Mouse (Mus musculus) midbrain, embryonic 16.5 days (tissue): ENCODE data around the gene Zfp385c. TPM values are rescaled to one million over a fixed set of nuclear protein-coding genes. Genes with fewer than 3 reads are reported as not detected.
A peak's percentile ranks its signal among the peaks of the same experiment; 100 is the strongest.

ENCODE experiments used
- ATAC-seq: fragments of 200-750 bp; cut with Nextera tagmentation; 2 replicates; pipeline ENCODE4 v1.8.0; 2017; ENCODE audit warnings: moderate TSS enrichment
- H3K27ac ChIP-seq: fragments of 300-500 bp; sonication (generic); 2 replicates; pipeline ENCODE4 v1.5.1; 2014; ENCODE audit warnings: mild to moderate bottlenecking, low read length, mixed read lengths
- H3K27me3 ChIP-seq: fragments of 300-500 bp; sonication (generic); 2 replicates; pipeline ENCODE4 v1.6.1; 2014; ENCODE audit warnings: low read depth, low read length, mixed read lengths; ENCODE audit not compliant: control insufficient read depth, insufficient read depth
- H3K36me3 ChIP-seq: fragments of 300-500 bp; sonication (generic); 2 replicates; pipeline ENCODE4 v1.6.1; 2014; ENCODE audit warnings: mild to moderate bottlenecking, low read length, moderate library complexity, mixed read lengths; ENCODE audit not compliant: control insufficient read depth, insufficient read depth
- H3K4me1 ChIP-seq: fragments of 300-500 bp; sonication (generic); 2 replicates; pipeline ENCODE4 v1.6.1; 2014; ENCODE audit warnings: mild to moderate bottlenecking, low read length, mixed read lengths; ENCODE audit not compliant: control insufficient read depth, insufficient read depth
- H3K4me2 ChIP-seq: fragments of 300-500 bp; sonication (generic); 2 replicates; pipeline ENCODE4 v1.6.1; 2014; ENCODE audit warnings: mild to moderate bottlenecking, low read length, mixed read lengths
- H3K4me3 ChIP-seq: fragments of 300-500 bp; sonication (generic); 2 replicates; pipeline ENCODE4 v1.5.1; 2014; ENCODE audit warnings: low read depth, mild to moderate bottlenecking, low read length, moderate library complexity, mixed read lengths
- H3K9ac ChIP-seq: fragments of 300-500 bp; sonication (generic); 2 replicates; pipeline ENCODE4 v1.6.1; 2014; ENCODE audit warnings: low read depth, low read length, mixed read lengths
- H3K9me3 ChIP-seq: fragments of 300-500 bp; sonication (generic); replicated peaks from 2 replicates; pipeline ENCODE4 v1.6.1; 2014; ENCODE audit warnings: mild to moderate bottlenecking, low read length, mixed read lengths; ENCODE audit not compliant: control insufficient read depth, poor library complexity, severe bottlenecking
- WGBS: fragments of 180-500 bp; shearing (Covaris S2); extraction: QIAGEN DNeasy Blood & Tissue Kit; methylation state at CpG from one replicate; pipeline ENCODE4 v1.1.7; 2014; 5-methylcytosine and 5-hydroxymethylcytosine counted together
- polyA plus RNA-seq: library from polyadenylated mRNA; unstranded; fragments of >200 nt; fragmentation: Nextera tagmentation; extraction: Ambion mirVana; gene quantifications from 2 replicates; pipeline ENCODE4 v1.2.1, GENCODE M21; 2015

The Zfp385c gene
- polyA plus RNA-seq, 1 experiment from 2014 or later: 0.92 TPM

DNA sequence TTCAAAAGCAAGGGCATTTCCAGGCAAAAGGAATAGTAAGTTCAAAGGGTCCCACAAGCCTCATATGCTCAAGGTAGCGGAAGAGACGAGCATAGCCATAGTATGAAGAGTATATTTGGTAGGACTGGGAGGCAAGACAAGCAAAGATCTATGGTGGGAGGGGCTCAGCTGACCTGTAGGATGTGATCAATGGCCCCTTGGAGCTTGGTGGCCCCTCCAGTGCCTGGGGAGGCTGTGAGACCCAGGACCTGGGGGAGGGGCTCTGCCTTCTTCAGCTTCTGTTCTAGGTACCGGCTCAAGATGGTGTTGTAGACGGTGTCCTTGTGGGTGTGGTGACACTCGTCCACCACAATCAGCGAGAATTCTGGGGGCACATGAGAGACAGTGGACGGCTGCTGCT is 10.7 kb upstream of the Zfp385c start:
- ATAC-seq: no peak
- H3K4me2 ChIP-seq: no peak overlapping the region
- no peaks in the 10 kb centered on the region; the same call in 1 of the 2 replicates for H3K27me3 ChIP-seq
- H3K4me3 ChIP-seq: no peak overlapping the region
- no peak overlapping the region for H3K9ac ChIP-seq
- no peaks in the 10 kb centered on the region; the same call in 1 of the 2 replicates for H3K4me1 ChIP-seq
- H3K36me3 ChIP-seq: peaks cover 18% of the 10 kb centered on the region
- H3K27ac ChIP-seq: no peak overlapping the region
- WGBS: 41% methylated on average over 7 of the region's 7 CpGs
- H3K9me3 ChIP-seq: no peaks in the 10 kb centered on the region

DNA sequence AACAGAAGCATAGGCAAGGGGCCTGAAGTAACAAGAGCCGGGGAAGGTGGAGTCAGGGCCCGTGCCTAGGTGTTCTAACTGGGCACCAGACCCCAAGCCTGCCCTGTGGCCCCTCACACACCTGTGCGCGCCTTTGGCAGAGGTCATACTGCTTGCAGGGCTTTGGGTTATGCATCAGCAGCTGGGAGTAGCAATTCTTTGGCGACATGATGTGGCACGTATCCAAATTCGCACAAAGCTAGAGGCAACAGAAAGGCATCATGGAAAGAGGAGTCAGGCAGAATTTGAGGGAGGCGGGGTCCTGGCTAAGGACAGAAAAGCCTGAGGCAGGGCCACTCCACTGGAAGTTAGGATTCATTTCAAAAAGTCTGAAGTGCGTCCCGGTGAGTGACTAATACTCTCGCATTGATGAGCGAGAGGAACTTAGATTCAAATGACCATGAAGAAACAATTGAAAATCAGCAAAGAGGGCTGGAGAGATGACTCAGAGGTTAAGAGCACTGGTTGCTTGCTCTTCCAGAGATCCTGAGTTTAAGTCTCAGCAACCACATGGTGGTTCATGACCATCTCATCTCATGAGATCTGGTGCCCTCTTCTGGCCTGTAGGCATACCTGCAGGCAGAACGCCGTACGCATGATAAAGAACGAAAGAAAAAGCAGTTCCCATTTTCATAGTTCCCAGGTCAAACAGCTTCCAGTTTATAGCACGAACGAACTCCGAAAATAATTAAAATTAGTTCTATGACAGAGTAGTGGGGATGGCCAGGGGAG is 10.0 kb upstream of the Zfp385c start:
- ATAC-seq: no peak
- Histone ChIP-seq H3K4me2 (no peak overlapping the region), H3K27me3 (no peaks in the 10 kb centered on the region; the same call in 1 of the 2 replicates), H3K36me3 (peaks cover 18% of the 10 kb centered on the region), H3K4me1 (no peaks in the 10 kb centered on the region; the same call in 1 of the 2 replicates), H3K9me3 (no peaks in the 10 kb centered on the region), H3K9ac (no peak overlapping the region), H3K4me3 (no peak overlapping the region), H3K27ac (no peak overlapping the region)
- 38% methylated on average over 19 of the region's 19 CpGs for WGBS

DNA sequence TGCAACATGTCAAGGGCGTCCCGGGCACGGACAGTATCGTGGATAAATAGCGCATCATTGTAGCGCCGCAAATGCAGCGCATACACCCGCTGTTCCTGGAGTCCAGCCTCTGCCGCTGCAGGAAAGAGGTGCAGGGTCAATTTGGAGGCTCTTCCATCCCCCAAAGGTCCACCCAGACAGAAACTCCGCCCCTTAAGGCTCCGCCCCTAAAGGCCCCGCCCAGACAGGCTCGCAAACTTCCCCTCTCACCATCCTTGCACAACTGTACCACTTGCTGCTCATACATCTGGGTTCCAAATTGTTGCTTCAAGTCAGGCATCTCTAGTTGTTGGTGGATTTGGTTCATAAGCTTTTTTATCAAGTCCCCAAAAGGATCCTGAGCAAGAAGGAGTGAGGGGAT is 9.0 kb upstream of the Zfp385c start:
- Histone ChIP-seq H3K27me3 (no peaks in the 10 kb centered on the region; the same call in 1 of the 2 replicates), H3K27ac (no peak overlapping the region), H3K4me1 (no peaks in the 10 kb centered on the region; the same call in 1 of the 2 replicates), H3K9me3 (no peaks in the 10 kb centered on the region), H3K4me2 (peak overlapping the region; percentile 27; the same call in 1 of the 2 replicates), H3K4me3 (no peak overlapping the region), H3K9ac (no peak overlapping the region), H3K36me3 (peaks cover 15% of the 10 kb centered on the region)
- no peak for ATAC-seq
- 6% methylated on average over 14 of the region's 14 CpGs for WGBS

DNA sequence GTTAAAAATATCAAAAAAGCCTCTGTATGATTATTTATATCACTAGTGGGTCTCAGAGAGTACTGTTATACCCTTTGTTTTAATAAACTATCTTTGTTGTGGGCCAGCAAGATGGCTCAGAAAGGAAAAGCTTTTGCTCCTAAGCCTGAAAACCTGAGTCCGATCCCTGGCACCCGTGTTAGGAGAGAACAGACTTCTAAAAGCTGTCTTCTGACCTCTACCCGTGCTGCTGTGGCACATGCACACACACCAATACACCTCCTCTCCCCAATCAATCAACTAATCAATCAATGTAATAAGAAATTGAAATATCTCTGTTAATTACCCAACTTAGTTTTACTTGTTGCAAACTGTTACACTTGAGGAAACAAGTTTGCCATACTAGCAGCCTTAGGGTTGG is 8.5 kb upstream of the Zfp385c start:
- no peak overlapping the region for H3K4me2 ChIP-seq
- H3K27me3 ChIP-seq: no peaks in the 10 kb centered on the region; the same call in 1 of the 2 replicates
- no peak for ATAC-seq
- no peak overlapping the region for H3K9ac ChIP-seq
- no peak overlapping the region for H3K27ac ChIP-seq
- peaks cover 9% of the 10 kb centered on the region for H3K36me3 ChIP-seq
- H3K4me3 ChIP-seq: no peak overlapping the region
- WGBS: 76% methylated on average over 3 of the region's 3 CpGs
- H3K9me3 ChIP-seq: no peaks in the 10 kb centered on the region
- no peaks in the 10 kb centered on the region; the same call in 1 of the 2 replicates for H3K4me1 ChIP-seq

DNA sequence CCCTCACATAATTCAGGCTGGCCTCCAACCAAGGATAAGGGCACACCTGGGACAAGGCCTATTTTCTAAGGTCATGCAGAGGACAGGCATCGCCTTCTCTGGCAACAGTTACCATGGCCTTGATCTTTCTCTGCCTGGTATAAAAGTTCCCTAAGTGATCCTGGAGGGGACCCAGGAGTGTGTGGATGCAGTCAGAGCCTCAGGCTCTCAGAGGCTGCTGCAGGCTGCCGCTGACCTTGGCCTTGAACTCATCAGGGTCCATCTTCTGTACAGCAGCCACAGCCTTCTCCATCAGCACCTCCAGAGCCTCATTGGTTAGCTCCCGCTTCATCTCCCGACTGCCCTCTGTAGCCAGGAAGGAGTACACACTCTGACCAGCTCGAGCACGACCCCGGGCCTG is 5.7 kb upstream of the Zfp385c start:
- Histone ChIP-seq H3K4me2 (no peak overlapping the region), H3K9ac (no peak overlapping the region), H3K9me3 (no peaks in the 10 kb centered on the region), H3K36me3 (no peaks in the 10 kb centered on the region), H3K27me3 (no peaks in the 10 kb centered on the region; the same call in none of the 2 replicates), H3K4me1 (no peaks in the 10 kb centered on the region; the same call in 1 of the 2 replicates), H3K4me3 (no peak overlapping the region), H3K27ac (no peak overlapping the region)
- ATAC-seq: no peak
- WGBS: 67% methylated on average over 7 of the region's 7 CpGs

DNA sequence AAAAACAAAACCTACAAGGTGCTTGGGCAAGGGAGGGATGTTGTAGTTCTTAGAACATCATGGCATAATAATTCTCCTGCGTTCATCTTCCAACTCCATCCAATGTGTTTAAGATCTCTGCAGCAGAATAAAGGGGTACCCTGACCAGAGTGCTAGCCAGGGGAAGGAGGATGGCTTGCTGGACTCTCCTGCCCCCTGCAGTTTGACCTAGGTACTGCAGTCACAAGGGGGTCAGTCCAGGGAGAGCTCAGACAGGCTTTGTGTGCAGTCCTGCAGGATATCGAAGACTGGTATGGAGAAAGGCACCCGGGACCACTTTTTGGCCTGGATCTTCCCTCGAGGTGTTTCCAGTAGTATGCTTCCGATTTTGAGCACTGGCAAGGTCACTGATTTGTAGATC is 2.7 kb upstream of the Zfp385c start:
- H3K9me3 ChIP-seq: no peaks in the 10 kb centered on the region
- no peak overlapping the region for H3K27ac ChIP-seq
- H3K4me2 ChIP-seq: no peak overlapping the region
- ATAC-seq: no peak
- no peak overlapping the region for H3K4me3 ChIP-seq
- H3K36me3 ChIP-seq: no peaks in the 10 kb centered on the region
- H3K27me3 ChIP-seq: peaks cover 9% of the 10 kb centered on the region
- no peak overlapping the region for H3K9ac ChIP-seq
- 34% methylated on average over 5 of the region's 5 CpGs for WGBS
- H3K4me1 ChIP-seq: peaks cover 8% of the 10 kb centered on the region; the same call in 1 of the 2 replicates

DNA sequence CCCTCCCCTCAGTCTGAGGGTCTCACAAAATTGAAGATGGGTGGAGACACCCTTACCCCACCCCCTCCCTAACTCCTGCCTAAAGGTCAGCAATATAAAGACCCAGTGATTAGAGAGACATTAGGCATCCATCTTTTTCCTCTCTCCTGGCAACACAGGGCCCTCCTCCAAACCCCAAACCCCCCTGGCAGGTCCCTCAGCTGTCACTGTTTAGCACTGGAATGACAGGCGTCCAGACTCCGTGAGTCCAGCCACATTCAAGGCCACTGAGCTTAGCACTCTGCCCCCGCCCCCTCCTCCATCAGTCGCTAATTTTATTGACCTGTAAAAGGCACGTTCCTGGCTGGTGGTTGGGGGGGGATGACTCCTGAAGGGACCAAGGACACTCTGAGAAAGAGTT is 899 bp upstream of the Zfp385c start:
- 29% methylated on average over 5 of the region's 5 CpGs for WGBS
- H3K4me3 ChIP-seq: no peak overlapping the region
- no peaks in the 10 kb centered on the region for H3K36me3 ChIP-seq
- H3K9me3 ChIP-seq: no peaks in the 10 kb centered on the region
- peaks cover 9% of the 10 kb centered on the region for H3K27me3 ChIP-seq
- no peak overlapping the region for H3K4me2 ChIP-seq
- ATAC-seq: no peak
- H3K9ac ChIP-seq: no peak overlapping the region
- H3K27ac ChIP-seq: no peak overlapping the region
- peaks cover 8% of the 10 kb centered on the region; the same call in 1 of the 2 replicates for H3K4me1 ChIP-seq

DNA sequence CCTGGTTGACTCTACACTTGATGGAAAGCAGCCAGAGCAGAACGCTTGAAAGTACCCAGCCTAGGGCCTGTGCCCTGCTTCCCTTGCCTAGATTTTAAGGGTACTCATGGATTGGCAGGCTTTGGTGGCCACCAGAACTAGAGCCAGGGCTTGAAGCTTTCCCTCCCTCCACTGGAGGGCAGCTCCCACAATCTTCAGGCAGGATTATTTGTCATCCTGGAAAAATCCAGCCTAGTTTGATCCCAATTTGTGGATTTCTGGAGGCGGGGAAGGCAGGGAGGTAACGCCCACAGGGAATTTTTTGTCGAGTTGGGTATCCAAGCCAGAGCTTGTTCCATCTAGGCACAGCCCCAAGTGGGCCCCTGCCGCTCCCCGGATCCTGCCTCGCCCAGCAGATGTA is 1.9 kb downstream of the Zfp385c start:
- Histone ChIP-seq H3K27me3 (peaks cover 9% of the 10 kb centered on the region), H3K4me3 (no peak overlapping the region), H3K4me1 (peaks cover 8% of the 10 kb centered on the region; the same call in 1 of the 2 replicates), H3K4me2 (no peak overlapping the region), H3K9ac (no peak overlapping the region), H3K36me3 (no peaks in the 10 kb centered on the region), H3K9me3 (no peaks in the 10 kb centered on the region), H3K27ac (no peak overlapping the region)
- 81% methylated on average over 7 of the region's 7 CpGs for WGBS
- ATAC-seq: no peak

DNA sequence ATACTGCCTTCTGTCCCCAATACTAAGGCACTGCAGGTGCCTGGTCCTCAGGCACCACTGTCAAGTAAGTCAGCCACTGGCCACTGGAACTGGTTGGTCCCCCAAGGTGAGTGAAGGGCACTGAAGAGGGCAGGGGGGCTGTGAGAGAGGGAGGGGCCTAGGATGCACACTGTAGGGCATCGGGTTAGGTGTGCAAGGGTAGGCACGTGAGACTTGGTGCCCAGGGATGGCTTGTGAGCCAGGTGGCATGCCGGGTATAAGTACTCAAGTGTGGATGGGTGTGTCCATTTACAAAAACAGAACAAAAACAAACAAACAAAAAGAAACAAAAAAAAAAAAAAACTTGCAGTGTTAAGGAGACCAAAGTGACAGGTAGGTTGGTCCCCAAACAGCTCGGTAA is 3.8 kb downstream of the Zfp385c start:
- Histone ChIP-seq H3K4me1 (peaks cover 8% of the 10 kb centered on the region; the same call in 1 of the 2 replicates), H3K4me3 (no peak overlapping the region), H3K9ac (no peak overlapping the region), H3K9me3 (no peaks in the 10 kb centered on the region), H3K27me3 (peaks cover 9% of the 10 kb centered on the region), H3K36me3 (no peaks in the 10 kb centered on the region), H3K4me2 (no peak overlapping the region), H3K27ac (no peak overlapping the region)
- 78% methylated on average over 4 of the region's 4 CpGs for WGBS
- ATAC-seq: no peak
